Mouse (Mus musculus): ENCODE measurements around the gene Rln3. TPM values are rescaled to one million over a fixed set of nuclear protein-coding genes. Genes with fewer than 3 reads are reported as not detected.
A peak's percentile ranks its signal among the peaks of the same experiment; 100 is the strongest.

The Rln3 gene
- polyA plus RNA-seq, 1 experiment, result not detected

- peak in 1 of 2 experiments; percentile 50 for DNase-seq (ENCODE audit: extremely low spot score in 1 of 2, low spot score in 1 of 2)
These were observed 46.4 kb downstream of the Rln3 start for GRCm38 (mm10) chr8:83998231-83999056.

GRCm38 (mm10) chr8:83997511-83998141, 47.2 kb downstream of the Rln3 start, which contains the start of gene Samd1:
Samd1 (plus strand) TSS chr8:83997672.
- DNase-seq (ENCODE audit: extremely low spot score in 1 of 2, low spot score in 1 of 2), result peak in 1 of 2 experiments; percentile 52

- DNase-seq (ENCODE audit: extremely low spot score in 1 of 2, low spot score in 1 of 2), result peak in 1 of 2 experiments; percentile 70
These were observed 48.0 kb downstream of the Rln3 start for GRCm38 (mm10) chr8:83996567-83997505.

- DNase-seq (ENCODE audit: extremely low spot score in 1 of 2, low spot score in 1 of 2), result no peak
These were observed 48.8 kb downstream of the Rln3 start for GRCm38 (mm10) chr8:83995973-83996372.

GRCm38 (mm10) chr8:83994030-83994429, 50.8 kb downstream of the Rln3 start:
- DNase-seq (ENCODE audit: extremely low spot score in 1 of 2, low spot score in 1 of 2), result no peak

Other genes starting within 250 kb of the Rln3 start
- 199 and 247 TPM in 2 replicates for gene Adgrl1, start 144.9 kb downstream of the Rln3 start, polyA plus RNA-seq (2012; rRNA removed)
- gene Gm10644, start 89.8 kb downstream of the Rln3 start, polyA plus RNA-seq (2012; rRNA removed), result 0.63 and 0.68 TPM in 2 replicates
- gene Asf1b, start 89.5 kb downstream of the Rln3 start, polyA plus RNA-seq (2012; rRNA removed), result 1.2 and 1.6 TPM in 2 replicates
- gene Prkaca, start 72.0 kb downstream of the Rln3 start, polyA plus RNA-seq (2012; rRNA removed), result 161 and 176 TPM in 2 replicates
- gene Samd1, start 47.3 kb downstream of the Rln3 start, polyA plus RNA-seq (2012; rRNA removed), result 47.4 and 48.4 TPM in 2 replicates
- gene 1700067K01Rik, start 43.5 kb downstream of the Rln3 start, polyA plus RNA-seq (2012; rRNA removed), result not detected in 2 replicates
- 1.4 and 2.4 TPM in 2 replicates for gene 2210011C24Rik, start 32.8 kb downstream of the Rln3 start, polyA plus RNA-seq (2012; rRNA removed)
- gene Palm3, start 23.5 kb downstream of the Rln3 start, polyA plus RNA-seq (2012; rRNA removed), result 1.9 and 2.2 TPM in 2 replicates
- 0.40 and 0.42 TPM in 2 replicates for gene Il27ra, start 2.4 kb downstream of the Rln3 start, polyA plus RNA-seq (2012; rRNA removed)
- gene Gm10643, start 20.1 kb upstream of the Rln3 start, polyA plus RNA-seq (2012; rRNA removed), result 3.7 and 5.3 TPM in 2 replicates
- 36.6 and 37.9 TPM in 2 replicates for gene Rfx1, start 21.8 kb upstream of the Rln3 start, polyA plus RNA-seq (2012; rRNA removed)
- gene Dcaf15, start 59.8 kb upstream of the Rln3 start, polyA plus RNA-seq (2012; rRNA removed), result 32.9 and 40.8 TPM in 2 replicates
- gene Podnl1, start 81.0 kb upstream of the Rln3 start, polyA plus RNA-seq (2012; rRNA removed), result 0.04 and 0.08 TPM in 2 replicates
- 38.4 and 40.2 TPM in 2 replicates for gene Cc2d1a, start 102.9 kb upstream of the Rln3 start, polyA plus RNA-seq (2012; rRNA removed)
- gene 4930432K21Rik, start 103.0 kb upstream of the Rln3 start, polyA plus RNA-seq (2012; rRNA removed), result 2.6 and 2.9 TPM in 2 replicates
- 2.1 and 2.6 TPM in 2 replicates for gene Nanos3, start 140.2 kb upstream of the Rln3 start, polyA plus RNA-seq (2012; rRNA removed)
- gene Zswim4, start 192.1 kb upstream of the Rln3 start, polyA plus RNA-seq (2012; rRNA removed), result 13.7 TPM in 2 replicates
- gene D8Ertd738e, start 204.7 kb upstream of the Rln3 start, polyA plus RNA-seq (2012; rRNA removed), result 216 and 261 TPM in 2 replicates
- 26.0 and 30.5 TPM in 2 replicates for gene Mri1, start 212.3 kb upstream of the Rln3 start, polyA plus RNA-seq (2012; rRNA removed)
- gene Ccdc130, start 225.4 kb upstream of the Rln3 start, polyA plus RNA-seq (2012; rRNA removed), result 34.8 and 35.6 TPM in 2 replicates

Measured in frontal cortex, adult 2 months (tissue).